Mouse (Mus musculus) heart, embryonic 13.5 days (tissue): ENCODE data around the gene Pitpnm3. TPM values are rescaled to one million over a fixed set of nuclear protein-coding genes. Genes with fewer than 3 reads are reported as not detected.

Experiments
- ATAC-seq: fragments of 200-750 bp; cut with Nextera tagmentation; 2 replicates; pipeline ENCODE4 v1.8.0; 2017; ENCODE audit warnings: moderate TSS enrichment; ENCODE audit not compliant: insufficient number of reproducible peaks, low FRiP score, low TSS enrichment; ENCODE audit errors: extremely low read depth
- H3K27ac ChIP-seq: fragments of 300-500 bp; sonication (generic); replicated peaks from 2 replicates; pipeline ENCODE4 v1.5.1; 2015; ENCODE audit warnings: moderate library complexity, mild to moderate bottlenecking, inconsistent platforms
- H3K27me3 ChIP-seq: fragments of 300-500 bp; sonication (generic); replicated peaks from 2 replicates; pipeline ENCODE4 v1.6.1; 2015; ENCODE audit warnings: mild to moderate bottlenecking, inconsistent platforms
- H3K36me3 ChIP-seq: fragments of 300-500 bp; sonication (generic); 2 replicates; pipeline ENCODE4 v1.6.1; 2015; ENCODE audit warnings: mild to moderate bottlenecking, inconsistent platforms
- H3K4me1 ChIP-seq: fragments of 300-500 bp; sonication (generic); 2 replicates; pipeline ENCODE4 v1.6.1; 2015; ENCODE audit warnings: inconsistent platforms
- H3K4me2 ChIP-seq: fragments of 300-500 bp; sonication (generic); 2 replicates; pipeline ENCODE4 v1.6.1; 2015; ENCODE audit warnings: inconsistent platforms, mild to moderate bottlenecking, moderate library complexity
- H3K4me3 ChIP-seq: fragments of 300-500 bp; sonication (generic); 2 replicates; pipeline ENCODE4 v1.5.1; 2015; ENCODE audit warnings: moderate library complexity, mild to moderate bottlenecking, inconsistent platforms
- H3K9ac ChIP-seq: fragments of 300-500 bp; sonication (generic); 2 replicates; pipeline ENCODE4 v1.6.1; 2015; ENCODE audit warnings: inconsistent platforms, mild to moderate bottlenecking, moderate library complexity
- H3K9me3 ChIP-seq: fragments of 300-500 bp; sonication (generic); 2 replicates; pipeline ENCODE4 v1.6.1; 2016; ENCODE audit warnings: inconsistent platforms
- WGBS: fragments of 180-500 bp; shearing (Covaris S2); methylation state at CpG from one replicate; pipeline ENCODE4 v1.1.7; 2015; ENCODE audit warnings: mixed read lengths; 5-methylcytosine and 5-hydroxymethylcytosine counted together
- polyA plus RNA-seq: library from polyadenylated mRNA; unstranded; fragments of >200 nt; fragmentation: Nextera tagmentation; extraction: Ambion mirVana; gene quantifications from 2 replicates; pipeline ENCODE4 v1.2.1, GENCODE M21; 2015

The Pitpnm3 gene
- polyA plus RNA-seq, 1 experiment from 2014 or later: 0.12 TPM

DNA sequence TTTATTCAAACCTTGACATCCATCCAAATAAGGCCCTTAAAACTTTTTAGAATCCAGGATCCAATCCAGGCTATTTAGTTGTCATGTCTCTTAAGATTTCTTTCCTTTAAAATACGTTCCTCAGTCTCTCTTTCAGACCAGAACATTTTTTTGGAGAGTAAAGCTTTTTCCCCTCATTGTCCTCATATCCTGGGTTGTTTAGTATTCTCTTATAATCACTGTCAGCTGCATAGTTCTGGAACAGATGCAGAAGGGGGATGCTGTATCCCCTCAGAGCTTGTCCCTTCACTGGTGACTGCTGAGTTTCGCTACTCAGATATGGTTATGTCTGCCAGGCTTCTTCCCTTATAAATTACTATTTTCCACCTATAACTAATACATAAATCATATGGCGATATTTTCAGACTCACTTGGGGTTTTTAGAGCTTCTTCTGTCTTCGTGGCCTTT lies 20.4 kb upstream of the Pitpnm3 start:
- H3K36me3 ChIP-seq: peaks cover 50% of the 10 kb centered on the region
- H3K4me1 ChIP-seq: peaks cover 10% of the 10 kb centered on the region
- no peak overlapping the region for H3K4me2 ChIP-seq
- H3K27ac ChIP-seq: no peak overlapping the region
- ATAC-seq: no peak
- WGBS: 78% methylated on average over 4 of the region's 4 CpGs
- H3K9ac ChIP-seq: no peak overlapping the region
- H3K9me3 ChIP-seq: no peaks in the 10 kb centered on the region
- H3K27me3 ChIP-seq: no peaks in the 10 kb centered on the region
- H3K4me3 ChIP-seq: no peak overlapping the region

DNA sequence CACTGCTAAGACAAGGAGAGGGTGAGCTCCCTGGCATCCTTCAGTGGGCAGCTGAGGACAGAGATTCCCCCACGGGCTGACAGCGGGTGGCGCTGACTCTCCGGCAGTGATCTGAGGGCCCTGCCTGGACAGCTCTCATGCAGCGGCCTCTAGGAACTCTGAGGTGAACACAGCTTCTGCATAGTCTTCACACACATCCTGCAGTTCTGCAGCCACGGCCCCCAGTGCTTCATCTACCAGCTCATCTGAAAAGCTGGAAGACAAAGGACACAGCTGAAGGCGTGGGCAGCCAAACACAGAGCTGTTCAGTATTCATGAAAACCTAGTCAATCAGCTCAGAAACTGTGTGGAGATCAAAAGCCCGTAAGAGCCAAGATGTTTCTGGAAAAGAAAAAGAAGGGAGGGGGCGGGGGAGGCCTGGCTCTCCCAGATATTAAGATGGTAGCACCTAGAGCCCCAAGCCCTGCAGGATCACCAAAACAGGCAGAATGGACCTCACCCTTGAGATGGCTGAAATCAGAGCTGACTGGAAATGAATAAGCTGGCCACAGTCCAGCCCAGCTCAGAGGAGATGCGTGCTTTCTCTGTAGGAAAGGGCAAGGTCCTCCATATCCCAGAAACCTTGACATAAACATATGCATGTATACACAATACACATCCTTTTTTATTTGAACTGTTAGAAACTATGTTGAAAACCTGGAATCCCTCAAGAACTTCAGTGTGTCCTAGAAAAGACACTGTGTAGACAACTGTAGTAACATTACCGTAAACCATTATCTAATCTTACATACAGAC lies 19.8 kb upstream of the Pitpnm3 start:
- Histone ChIP-seq H3K27me3 (no peaks in the 10 kb centered on the region), H3K27ac (no peak overlapping the region), H3K9ac (no peak overlapping the region), H3K36me3 (peaks cover 48% of the 10 kb centered on the region), H3K4me3 (no peak overlapping the region), H3K4me1 (peaks cover 12% of the 10 kb centered on the region), H3K4me2 (no peak overlapping the region), H3K9me3 (no peaks in the 10 kb centered on the region)
- WGBS: 71% methylated on average over 11 of the region's 11 CpGs
- ATAC-seq: peak; percentile 19; the same call in 1 of the 2 replicates

DNA sequence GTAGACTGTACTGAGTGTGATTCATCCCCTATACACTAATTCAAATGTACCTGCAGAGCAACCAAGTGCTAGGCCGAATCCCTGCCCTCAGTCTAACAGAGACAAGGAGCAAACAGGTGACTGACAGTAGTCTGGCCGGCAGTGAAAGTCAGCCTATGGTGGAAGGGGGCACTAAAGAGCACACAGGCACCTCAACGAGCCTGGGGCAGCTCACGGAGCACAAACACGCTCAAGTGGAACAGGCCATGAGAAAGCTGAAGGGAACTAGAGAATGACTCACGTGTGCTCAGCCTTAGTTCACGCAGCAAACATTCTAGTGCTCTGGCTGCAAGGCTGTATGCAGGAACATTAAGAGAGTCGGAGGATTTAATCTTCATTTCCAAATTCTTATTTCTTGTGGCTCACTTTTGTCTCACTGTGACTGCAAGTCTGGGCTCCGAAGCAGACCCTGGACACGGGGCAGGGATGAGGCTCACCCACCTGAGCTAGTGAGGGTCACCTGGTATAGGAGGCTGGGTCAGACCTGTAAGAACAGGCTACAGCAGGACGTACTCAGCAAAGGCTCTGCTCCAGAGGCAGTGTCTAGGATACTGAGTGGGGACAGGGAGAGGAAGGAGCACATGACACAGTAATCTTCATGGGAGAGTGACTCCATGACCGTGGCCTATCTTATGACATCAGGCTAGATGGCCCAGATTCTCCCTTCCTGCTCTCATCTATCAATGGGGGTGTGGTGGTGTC lies 17.7 kb upstream of the Pitpnm3 start:
- Histone ChIP-seq H3K4me3 (no peak overlapping the region), H3K9me3 (no peaks in the 10 kb centered on the region), H3K27ac (no peak overlapping the region), H3K36me3 (peaks cover 37% of the 10 kb centered on the region), H3K4me1 (peaks cover 12% of the 10 kb centered on the region), H3K4me2 (no peak overlapping the region), H3K9ac (no peak overlapping the region), H3K27me3 (no peaks in the 10 kb centered on the region)
- 76% methylated on average over 12 of the region's 12 CpGs for WGBS
- ATAC-seq: no peak

DNA sequence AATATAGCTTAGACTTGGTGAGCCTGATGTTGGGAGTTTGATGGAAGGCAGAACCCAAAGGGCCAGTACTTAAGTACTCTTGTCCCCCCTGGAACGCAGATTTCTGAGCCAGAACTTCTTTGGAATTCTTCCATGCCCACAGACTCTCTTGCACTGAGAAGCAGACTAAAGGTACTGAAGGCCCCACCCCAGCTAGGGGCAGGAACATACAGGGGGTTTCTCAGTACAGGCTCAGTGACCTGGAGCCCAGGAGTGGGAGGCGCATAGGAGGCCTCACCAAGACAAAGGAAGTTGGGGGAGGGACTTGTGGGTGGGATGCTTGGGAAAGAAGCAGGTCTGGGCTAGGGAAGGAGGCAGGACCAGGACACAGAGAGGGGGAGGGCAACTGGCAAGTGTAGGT lies 15.5 kb upstream of the Pitpnm3 start:
- Histone ChIP-seq H3K27me3 (no peaks in the 10 kb centered on the region), H3K9me3 (no peaks in the 10 kb centered on the region), H3K9ac (no peak overlapping the region), H3K4me2 (no peak overlapping the region), H3K4me1 (peaks cover 12% of the 10 kb centered on the region), H3K36me3 (peaks cover 24% of the 10 kb centered on the region), H3K27ac (no peak overlapping the region), H3K4me3 (no peak overlapping the region)
- no peak for ATAC-seq
- WGBS: 62% methylated on average over 2 of the region's 2 CpGs

DNA sequence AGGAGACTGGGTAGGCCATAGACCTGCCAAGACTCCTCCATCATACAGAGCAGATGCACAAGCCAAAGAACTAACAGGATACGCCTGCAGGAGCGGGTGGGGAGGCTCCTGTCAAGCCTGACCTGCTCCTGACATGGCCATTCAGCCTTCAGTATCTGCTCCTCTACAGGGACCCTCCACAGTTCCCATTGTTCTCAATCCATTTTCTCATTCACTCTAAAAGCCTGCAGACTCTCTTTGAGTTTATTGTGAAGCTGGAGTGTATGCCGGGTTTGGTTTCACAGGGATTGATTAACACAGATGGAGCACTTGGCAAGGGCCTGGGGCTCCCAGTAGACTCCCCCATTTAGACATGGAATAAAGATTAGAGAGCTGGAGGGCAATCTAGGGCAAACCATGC lies 12.3 kb upstream of the Pitpnm3 start:
- H3K4me2 ChIP-seq: no peak overlapping the region
- H3K27me3 ChIP-seq: peaks cover 17% of the 10 kb centered on the region
- peaks cover 15% of the 10 kb centered on the region; the same call in 1 of the 2 replicates for H3K4me1 ChIP-seq
- H3K27ac ChIP-seq: no peak overlapping the region
- 0 out of 2 replicates have a peak, but pooled peaks cover 2% of the 10 kb centered on the region for H3K36me3 ChIP-seq
- H3K9me3 ChIP-seq: no peaks in the 10 kb centered on the region
- no peak for ATAC-seq
- no peak overlapping the region for H3K9ac ChIP-seq
- H3K4me3 ChIP-seq: no peak overlapping the region
- 60% methylated on average over 3 of the region's 3 CpGs for WGBS

DNA sequence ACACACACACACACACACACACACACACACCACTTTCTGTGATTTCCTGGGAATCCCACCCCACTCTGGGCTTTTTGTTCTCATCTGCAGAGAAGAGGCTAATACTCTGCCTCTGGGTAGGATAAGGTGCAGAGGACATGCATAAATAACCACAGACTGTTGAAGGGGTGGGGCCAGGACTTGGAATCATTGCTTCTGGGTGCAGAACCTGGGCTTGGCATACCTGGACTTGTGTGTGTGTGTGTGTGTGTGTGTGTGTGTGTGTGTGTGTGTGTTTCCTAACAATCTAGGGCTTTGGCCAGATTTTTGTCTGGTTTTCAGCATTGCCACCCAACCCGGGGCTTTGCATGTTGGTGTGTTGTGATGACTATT lies 10.3 kb upstream of the Pitpnm3 start:
- Histone ChIP-seq H3K27me3 (peaks cover 27% of the 10 kb centered on the region), H3K9me3 (no peaks in the 10 kb centered on the region), H3K4me1 (0 out of 2 replicates have a peak, but pooled peaks cover 7% of the 10 kb centered on the region), H3K36me3 (no peaks in the 10 kb centered on the region), H3K27ac (no peak overlapping the region), H3K4me3 (no peak overlapping the region), H3K9ac (no peak overlapping the region), H3K4me2 (no peak overlapping the region)
- WGBS: 77% methylated on average over 1 of the region's 1 CpGs
- no peak for ATAC-seq

DNA sequence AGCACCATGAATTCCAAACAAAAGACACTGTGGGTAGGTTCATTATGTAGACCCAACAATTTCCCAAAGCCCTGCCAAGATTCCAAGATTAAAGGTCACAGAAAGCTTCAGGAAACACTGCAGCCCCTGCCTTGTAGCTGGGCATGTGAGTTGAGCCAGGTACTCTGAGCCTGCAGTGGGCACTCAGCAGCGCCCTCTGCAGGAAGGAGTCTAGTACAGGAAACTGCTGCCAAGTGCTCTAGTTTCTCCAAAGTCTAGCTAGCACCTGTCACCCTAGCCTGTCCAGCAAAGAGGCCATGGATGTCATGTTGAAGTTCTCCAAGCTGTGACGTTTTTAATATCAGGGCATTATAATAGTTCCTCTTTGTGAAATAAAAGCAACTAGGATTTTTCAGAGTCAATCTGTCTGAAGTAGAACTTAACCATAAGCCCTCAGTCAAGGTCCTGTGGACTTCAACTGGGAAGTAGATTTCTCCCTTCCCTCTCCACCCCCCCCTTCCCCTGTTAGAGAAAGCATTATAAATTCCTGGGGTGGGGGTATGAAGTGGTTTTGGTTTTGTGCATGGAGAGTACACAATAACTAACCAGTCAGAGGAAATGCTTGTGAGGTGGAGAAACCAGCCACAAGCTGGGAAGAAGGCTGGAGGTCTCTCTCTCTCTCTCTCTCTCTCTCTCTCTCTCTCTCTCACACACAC lies 9.8 kb upstream of the Pitpnm3 start:
- Histone ChIP-seq H3K4me2 (no peak overlapping the region), H3K9me3 (no peaks in the 10 kb centered on the region), H3K4me3 (no peak overlapping the region), H3K9ac (no peak overlapping the region), H3K4me1 (0 out of 2 replicates have a peak, but pooled peaks cover 7% of the 10 kb centered on the region), H3K27ac (no peak overlapping the region), H3K27me3 (peaks cover 28% of the 10 kb centered on the region), H3K36me3 (no peaks in the 10 kb centered on the region)
- 0 out of 2 replicates have a peak, but pooled peaks have one; percentile 14 for ATAC-seq
- 6% methylated on average over 2 of the region's 2 CpGs for WGBS

DNA sequence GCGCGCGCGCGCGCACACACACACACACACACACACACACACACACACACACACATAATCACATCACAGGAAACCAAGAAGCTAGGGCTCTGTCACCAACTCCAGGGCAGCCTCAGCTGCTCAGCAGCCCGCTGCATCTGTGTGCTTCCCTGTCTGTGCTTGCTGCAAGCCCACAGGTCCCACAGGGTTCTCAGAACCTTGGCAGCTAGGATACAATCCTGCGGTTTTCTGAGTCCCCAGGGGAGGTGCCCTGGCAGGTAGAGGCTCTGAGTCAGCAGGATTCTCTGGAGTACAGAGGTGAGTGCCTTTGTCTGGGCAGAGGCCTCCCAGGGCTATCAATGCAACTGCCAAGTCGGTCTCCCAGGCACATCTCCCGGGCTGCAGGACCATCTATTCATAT lies 7.3 kb upstream of the Pitpnm3 start:
- no peak overlapping the region for H3K9ac ChIP-seq
- peaks cover 46% of the 10 kb centered on the region for H3K27me3 ChIP-seq
- 59% methylated on average over 10 of the region's 10 CpGs for WGBS
- H3K4me1 ChIP-seq: 0 out of 2 replicates have a peak, but pooled peaks cover 7% of the 10 kb centered on the region
- no peak overlapping the region for H3K4me3 ChIP-seq
- no peak overlapping the region for H3K27ac ChIP-seq
- ATAC-seq: no peak
- no peak overlapping the region for H3K4me2 ChIP-seq
- no peaks in the 10 kb centered on the region for H3K9me3 ChIP-seq
- H3K36me3 ChIP-seq: no peaks in the 10 kb centered on the region

DNA sequence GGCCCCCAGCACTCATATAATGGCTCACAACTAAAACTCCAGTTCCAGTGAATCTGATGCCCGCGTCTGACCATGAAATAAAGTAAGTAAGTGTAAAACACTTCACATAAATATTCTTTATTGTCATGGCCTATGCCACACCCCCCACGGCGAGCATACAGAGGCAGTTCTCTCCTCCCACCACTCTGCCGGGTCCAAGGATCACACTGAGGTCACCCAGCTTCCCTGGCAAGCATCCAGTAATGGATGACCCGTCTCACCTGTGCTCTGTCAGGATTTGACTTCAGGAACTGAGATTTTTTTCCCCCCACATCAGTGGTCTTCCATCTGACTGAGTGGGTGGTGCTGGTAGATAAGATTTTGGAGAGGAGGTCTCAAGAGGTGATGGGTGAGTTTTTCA lies 4.6 kb upstream of the Pitpnm3 start:
- no peak for ATAC-seq

DNA sequence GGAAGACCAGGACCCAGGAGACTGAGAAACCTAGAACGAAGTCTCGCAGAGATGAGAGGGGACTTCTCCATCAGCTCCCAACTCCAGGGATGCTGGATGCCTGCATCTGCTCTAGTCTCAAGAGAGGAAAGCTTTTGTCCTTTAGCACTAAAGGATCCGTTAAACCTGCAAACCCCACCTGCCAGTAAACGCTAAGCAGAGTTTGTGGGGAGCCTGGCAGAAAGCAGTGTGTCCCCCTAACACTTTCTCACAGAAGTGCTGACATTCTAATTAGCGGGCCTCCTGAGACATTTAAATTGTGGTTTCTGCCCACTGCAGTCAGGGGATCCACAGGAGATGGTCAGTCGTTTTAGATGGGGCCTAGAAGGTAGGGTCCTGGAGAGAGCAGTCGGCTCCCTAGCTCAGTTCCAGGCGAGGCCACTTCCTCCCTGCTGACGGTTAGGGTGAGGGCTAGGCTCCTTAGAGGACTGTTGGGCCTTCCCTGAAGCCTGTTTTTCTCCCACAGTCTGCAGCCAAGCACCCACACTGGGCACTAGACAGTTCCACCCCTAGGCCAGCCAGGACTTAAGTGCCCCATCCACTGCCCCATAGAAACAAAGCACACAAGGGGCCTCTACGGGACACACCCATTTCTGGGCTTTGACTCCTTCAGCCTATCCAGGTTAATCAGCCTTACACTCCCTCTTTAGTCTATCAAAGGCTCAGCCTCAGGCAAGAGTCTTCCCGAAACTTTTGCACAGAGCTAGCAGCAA lies 829 bp upstream of the Pitpnm3 start:
- peaks cover 72% of the 10 kb centered on the region for H3K27me3 ChIP-seq

More for the DNA sequence above, 4.6 kb upstream of the Pitpnm3 start:
- Histone ChIP-seq H3K4me1 (peaks cover 5% of the 10 kb centered on the region; the same call in 1 of the 2 replicates), H3K27me3 (peaks cover 73% of the 10 kb centered on the region), H3K4me2 (no peak overlapping the region), H3K9ac (no peak overlapping the region), H3K27ac (no peak overlapping the region), H3K4me3 (no peak overlapping the region), H3K9me3 (no peaks in the 10 kb centered on the region), H3K36me3 (no peaks in the 10 kb centered on the region)
- WGBS: 49% methylated on average over 6 of the region's 6 CpGs

More for the DNA sequence above, 829 bp upstream of the Pitpnm3 start:
- ATAC-seq: no peak
- Histone ChIP-seq H3K36me3 (no peaks in the 10 kb centered on the region), H3K4me1 (peaks cover 26% of the 10 kb centered on the region), H3K27ac (no peak overlapping the region), H3K9me3 (no peaks in the 10 kb centered on the region), H3K9ac (peak overlapping the region; percentile 84), H3K4me3 (peak overlapping the region; percentile 71), H3K4me2 (peak overlapping the region; percentile 98)
- 39% methylated on average over 11 of the region's 11 CpGs for WGBS
